Mouse (Mus musculus) thymus, adult 2 months (tissue): ENCODE measurements around the gene Arhgap23. TPM values are rescaled to one million over a fixed set of nuclear protein-coding genes. Genes with fewer than 3 reads are reported as not detected.

Experiments
- DNase-seq: peaks from one replicate; pipeline ENCODE4 v3.0.0; 2021
- H3K27ac ChIP-seq: fragments of 200-500 bp; 2 replicates; pipeline ENCODE4 v1.5.1; 2012; ENCODE audit warnings: low read length, control low read depth; ENCODE audit not compliant: control insufficient read depth, insufficient read depth
- H3K27me3 ChIP-seq: fragments of 200-500 bp; 2 replicates; pipeline ENCODE4 v1.6.1; 2012; ENCODE audit warnings: mild to moderate bottlenecking, low read length, moderate library complexity, mixed read lengths; ENCODE audit not compliant: control insufficient read depth, insufficient read depth
- H3K36me3 ChIP-seq: fragments of 200-500 bp; 2 replicates; pipeline ENCODE4 v1.6.1; 2012; ENCODE audit warnings: mild to moderate bottlenecking, low read length, moderate library complexity; ENCODE audit not compliant: control insufficient read depth, insufficient read depth
- H3K4me1 ChIP-seq: fragments of 200-500 bp; replicated peaks from 2 replicates; pipeline ENCODE4 v1.6.1; 2012; ENCODE audit warnings: low read length; ENCODE audit not compliant: control insufficient read depth, insufficient read depth
- H3K4me3 ChIP-seq: fragments of 200-500 bp; 2 replicates; pipeline ENCODE4 v1.5.1; 2012; ENCODE audit warnings: mild to moderate bottlenecking, low read length, control low read depth, moderate library complexity; ENCODE audit not compliant: control insufficient read depth, insufficient read depth
- CTCF ChIP-seq: fragments of 200-500 bp; IDR thresholded peaks from 2 replicates; pipeline ENCODE4 v1.5.1; 2012; ENCODE audit warnings: mild to moderate bottlenecking, control low read depth, low read length, moderate library complexity, borderline replicate concordance; ENCODE audit not compliant: control insufficient read depth, poor library complexity, insufficient read depth; ENCODE audit errors: extremely low read depth
- POLR2A ChIP-seq: fragments of 200-500 bp; IDR thresholded peaks from 2 replicates; pipeline ENCODE4 v1.6.1; 2012; ENCODE audit warnings: mild to moderate bottlenecking, low read length, control low read depth, moderate library complexity; ENCODE audit not compliant: control insufficient read depth, poor library complexity, insufficient read depth; ENCODE audit errors: extremely low read depth
- WGBS: fragments of 180-500 bp; shearing (Covaris S2); methylation state at CpG from one replicate; pipeline ENCODE4 v1.1.7; 2018; 5-methylcytosine and 5-hydroxymethylcytosine counted together
- polyA plus RNA-seq: library from polyadenylated mRNA; depleted of rRNA; stranded (reverse); fragments of >200 nt; gene quantifications from 2 replicates; pipeline ENCODE4 v1.2.3, GENCODE M21; 2012

Gene Arhgap23
- polyA plus RNA-seq, 1 experiment = 13.3 TPM

GRCm38 (mm10) chr11:97380036-97380435 is 35.3 kb upstream of the Arhgap23 start:
- no peak overlapping the region for H3K27ac ChIP-seq
- no peak for DNase-seq
- WGBS = 93% methylated on average over 3 of the region's 3 CpGs
- no peaks in the 10 kb centered on the region for H3K4me1 ChIP-seq
- peaks cover 27% of the 10 kb centered on the region for H3K36me3 ChIP-seq
- no peak overlapping the region for H3K4me3 ChIP-seq
- TF ChIP-seq POLR2A = no peak
- TF ChIP-seq CTCF = no peak
- no peaks in the 10 kb centered on the region for H3K27me3 ChIP-seq

- Histone ChIP-seq H3K27me3 (no peaks in the 10 kb centered on the region), H3K36me3 (peaks cover 28% of the 10 kb centered on the region), H3K27ac (no peak overlapping the region), H3K4me1 (no peaks in the 10 kb centered on the region), H3K4me3 (no peak overlapping the region)
- WGBS = 95% methylated on average over 2 of the region's 2 CpGs
- TF ChIP-seq POLR2A = no peak
- no peak for TF ChIP-seq CTCF
- DNase-seq = no peak
Observed at GRCm38 (mm10) chr11:97383017-97383416, 32.3 kb upstream of the Arhgap23 start.

GRCm38 (mm10) chr11:97383764-97384163 is 31.6 kb upstream of the Arhgap23 start:
- Histone ChIP-seq H3K27me3 (no peaks in the 10 kb centered on the region), H3K27ac (no peak overlapping the region), H3K4me1 (no peaks in the 10 kb centered on the region), H3K4me3 (no peak overlapping the region), H3K36me3 (peaks cover 28% of the 10 kb centered on the region)
- TF ChIP-seq POLR2A (no peak), CTCF (no peak)
- 93% methylated on average over 2 of the region's 2 CpGs for WGBS
- DNase-seq = no peak

DNA sequence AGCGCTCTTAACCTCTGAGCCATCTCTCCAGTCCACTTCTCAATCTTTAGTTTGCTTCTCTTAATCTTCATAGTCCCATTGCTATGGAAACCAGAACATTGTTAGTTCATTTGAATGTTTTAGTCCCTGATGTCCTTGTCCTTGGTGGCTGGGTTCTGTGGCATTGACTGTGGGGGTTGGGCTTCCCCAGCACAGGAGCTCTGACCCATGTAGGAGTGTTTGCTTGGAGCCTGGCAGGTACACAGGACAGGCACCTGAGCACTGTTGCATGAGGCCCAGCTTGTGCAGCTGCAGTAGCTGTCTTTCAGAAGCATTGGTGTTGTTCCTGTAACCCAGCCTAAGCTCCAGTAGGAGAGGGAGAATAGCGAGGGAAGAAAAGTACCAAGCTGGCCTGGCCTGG is 27.5 kb upstream of the Arhgap23 start:
- no peak overlapping the region for H3K27ac ChIP-seq
- no peak overlapping the region for H3K4me3 ChIP-seq
- no peak for DNase-seq
- H3K27me3 ChIP-seq = no peaks in the 10 kb centered on the region
- peaks cover 41% of the 10 kb centered on the region for H3K36me3 ChIP-seq
- TF ChIP-seq POLR2A = no peak
- no peak for TF ChIP-seq CTCF
- H3K4me1 ChIP-seq = no peaks in the 10 kb centered on the region
- WGBS = 100% methylated on average over 2 of the region's 2 CpGs

GRCm38 (mm10) chr11:97389127-97389526 is 26.2 kb upstream of the Arhgap23 start:
- H3K4me1 ChIP-seq = 0 out of 2 replicates have a peak, but pooled peaks cover 2% of the 10 kb centered on the region
- H3K27me3 ChIP-seq = no peaks in the 10 kb centered on the region
- WGBS = 98% methylated on average over 8 of the region's 8 CpGs
- no peak for TF ChIP-seq POLR2A
- no peak for TF ChIP-seq CTCF
- peaks cover 34% of the 10 kb centered on the region for H3K36me3 ChIP-seq
- no peak overlapping the region for H3K27ac ChIP-seq
- no peak for DNase-seq
- H3K4me3 ChIP-seq = no peak overlapping the region

- DNase-seq = no peak
- Histone ChIP-seq H3K4me1 (peaks cover 5% of the 10 kb centered on the region), H3K27ac (no peak overlapping the region), H3K27me3 (no peaks in the 10 kb centered on the region), H3K4me3 (no peak overlapping the region), H3K36me3 (peaks cover 23% of the 10 kb centered on the region)
- TF ChIP-seq CTCF (no peak), POLR2A (no peak)
- 83% methylated on average over 11 of the region's 11 CpGs for WGBS
Observed at GRCm38 (mm10) chr11:97393658-97394057, 21.7 kb upstream of the Arhgap23 start.

- DNase-seq = no peak
- 50% methylated on average over 11 of the region's 11 CpGs for WGBS
- peaks cover 23% of the 10 kb centered on the region for H3K36me3 ChIP-seq
Observed at GRCm38 (mm10) chr11:97394146-97394545, 21.2 kb upstream of the Arhgap23 start.

More at GRCm38 (mm10) chr11:97394146-97394545, 21.2 kb upstream of the Arhgap23 start:
- Histone ChIP-seq H3K27me3 (no peaks in the 10 kb centered on the region), H3K4me3 (no peak overlapping the region), H3K4me1 (peaks cover 5% of the 10 kb centered on the region), H3K27ac (no peak overlapping the region)
- TF ChIP-seq CTCF = no peak
- TF ChIP-seq POLR2A = no peak
